Mouse (Mus musculus): ENCODE data around the gene Hnrnpa1. TPM values are rescaled to one million over a fixed set of nuclear protein-coding genes. Genes with fewer than 3 reads are reported as not detected.

Hnrnpa1 gene
- 572 and 590 TPM in 2 replicates for polyA plus RNA-seq (2014; fragmentation: Nextera tagmentation; extraction: Ambion mirVana)

DNA sequence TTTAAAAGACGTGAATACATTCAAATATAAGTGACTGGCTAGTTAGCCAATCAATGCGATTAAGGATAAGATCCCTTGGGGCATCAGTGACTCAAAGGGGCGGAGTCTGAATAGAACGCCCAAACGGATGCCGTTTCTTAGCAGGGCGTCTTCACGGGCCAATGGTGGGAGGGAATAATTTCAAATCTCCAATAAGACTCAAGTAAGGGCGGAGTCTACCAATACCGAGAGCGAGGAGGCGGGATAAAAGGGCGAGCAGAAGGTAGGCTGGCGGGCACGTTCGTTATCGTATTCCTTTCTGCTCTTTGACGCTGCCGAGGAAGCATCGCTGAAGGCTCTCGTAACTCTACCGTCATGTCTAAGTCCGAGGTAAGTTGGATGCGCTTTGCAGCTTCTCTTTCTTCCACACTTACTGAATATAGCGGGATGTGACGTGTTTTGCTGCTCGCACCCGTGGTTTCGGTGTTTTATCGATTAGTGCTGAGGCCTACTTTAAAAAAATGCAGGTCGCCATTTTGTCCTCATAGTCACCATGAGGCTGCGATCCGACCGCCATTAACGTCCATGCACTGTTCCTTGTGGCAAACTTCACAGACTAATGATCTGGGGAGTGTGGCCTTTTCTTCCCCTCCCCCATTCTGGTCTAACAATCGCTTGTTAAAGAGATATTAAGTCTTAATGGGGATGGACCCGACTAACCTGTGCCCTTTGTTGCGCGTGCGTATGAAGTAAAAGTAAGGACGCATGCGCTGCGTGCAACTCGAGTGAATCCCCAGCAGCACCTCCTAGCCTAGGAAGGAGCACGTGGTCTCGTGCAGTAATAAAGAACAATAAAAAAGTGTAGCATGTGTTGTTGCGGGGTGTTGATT is at the start of gene Hnrnpa1:
TSS of gene Hnrnpa1 (plus strand) at position 273 of the 869 bp plus-strand sequence.
- H3K27me3 ChIP-seq (ENCODE audit: control insufficient read depth, insufficient read depth, low read length), result no peaks in the 10 kb centered on the region
- WGBS (ENCODE audit: insufficient replicate concordance), result under 1% methylated on average over 47 of the region's 47 CpGs
- H3K9ac ChIP-seq (ENCODE audit: low read depth, low read length), result peak within 1 kb of the TSS; percentile 98
- H3K27ac ChIP-seq (ENCODE audit: low read depth, low read length), result peak within 1 kb of the TSS; percentile 89
- peaks cover 24% of the 10 kb centered on the region for H3K4me1 ChIP-seq (ENCODE audit: control insufficient read depth, insufficient read depth, low read length)
- peak; percentile 91 for ATAC-seq (replicated peaks; ENCODE audit: insufficient number of reproducible peaks, low FRiP score, low TSS enrichment)
- no peaks in the 10 kb centered on the region for H3K9me3 ChIP-seq (replicated peaks; ENCODE audit: control insufficient read depth, low read length)
- peak within 1 kb of the TSS; percentile 75 for H3K4me2 ChIP-seq
- H3K36me3 ChIP-seq (ENCODE audit: control insufficient read depth, insufficient read depth, low read length), result peaks cover 13% of the 10 kb centered on the region
- H3K4me3 ChIP-seq (ENCODE audit: low read depth, low read length), result peak within 1 kb of the TSS; percentile 88

DNA sequence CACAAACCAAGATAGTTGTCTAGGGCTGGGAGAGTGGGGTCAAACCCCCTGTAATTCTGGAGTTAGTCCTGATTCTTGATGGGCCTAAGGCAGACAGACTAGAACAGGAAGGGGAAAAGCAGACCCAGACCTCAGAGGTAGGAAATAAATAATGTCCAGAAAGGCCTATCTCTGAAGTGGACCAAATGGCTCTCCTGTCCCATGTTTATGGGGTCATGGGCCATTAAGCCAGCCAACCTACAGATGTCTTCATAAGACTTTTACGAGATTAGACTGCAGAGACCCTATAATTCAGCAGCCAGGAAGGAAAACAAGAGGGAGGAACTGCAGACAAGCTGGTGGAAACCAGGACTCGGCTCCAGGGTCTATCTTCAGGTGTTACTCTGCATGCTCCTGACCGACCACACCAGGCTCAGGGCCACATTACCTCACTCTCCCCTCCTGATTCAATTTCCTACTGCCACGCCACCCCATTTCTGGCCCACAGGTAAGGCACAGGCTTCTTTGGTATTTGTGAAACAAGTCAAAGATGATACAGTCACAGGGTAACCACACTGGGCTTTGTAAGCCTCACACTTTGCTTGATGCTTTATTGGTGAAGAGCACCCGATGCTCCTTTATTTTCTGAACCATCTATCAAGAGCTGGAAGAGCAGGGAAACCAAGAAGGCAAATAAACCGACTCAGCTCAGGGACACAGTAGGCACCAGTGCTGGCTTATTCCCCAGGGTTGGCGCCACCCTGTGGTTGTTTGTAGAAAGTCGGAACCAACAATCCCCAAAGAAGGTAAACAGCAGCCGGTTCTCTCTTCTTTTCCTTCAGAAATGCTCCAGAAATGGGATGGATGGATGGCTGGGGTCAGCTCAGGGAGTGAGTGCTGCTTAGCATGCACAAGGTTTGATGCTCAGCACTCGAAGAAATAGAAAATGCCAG is 49.4 kb upstream of the Hnrnpa1 start:
- H3K27me3 ChIP-seq (ENCODE audit: control insufficient read depth, insufficient read depth, low read length), result no peaks in the 10 kb centered on the region
- H3K36me3 ChIP-seq (ENCODE audit: control insufficient read depth, insufficient read depth, low read length), result peaks cover 8% of the 10 kb centered on the region; the same call in 1 of the 2 replicates
- ATAC-seq (replicated peaks; ENCODE audit: insufficient number of reproducible peaks, low FRiP score, low TSS enrichment), result no peak
- no peak overlapping the region for H3K4me3 ChIP-seq (ENCODE audit: low read depth, low read length)
- no peaks in the 10 kb centered on the region for H3K4me1 ChIP-seq (ENCODE audit: control insufficient read depth, insufficient read depth, low read length)
- H3K4me2 ChIP-seq, result no peak overlapping the region
- H3K27ac ChIP-seq (ENCODE audit: low read depth, low read length), result no peak overlapping the region
- H3K9me3 ChIP-seq (replicated peaks; ENCODE audit: control insufficient read depth, low read length), result no peaks in the 10 kb centered on the region
- 66% methylated on average over 10 of the region's 10 CpGs for WGBS (ENCODE audit: insufficient replicate concordance)
- no peak overlapping the region for H3K9ac ChIP-seq (ENCODE audit: low read depth, low read length)

GRCm38 (mm10) chr15:103193606-103194005 is 46.6 kb upstream of the Hnrnpa1 start:
- Histone ChIP-seq H3K4me2 (no peak overlapping the region), H3K27ac (ENCODE audit: low read depth, low read length) (no peak overlapping the region), H3K36me3 (ENCODE audit: control insufficient read depth, insufficient read depth, low read length) (peaks cover 24% of the 10 kb centered on the region), H3K9ac (ENCODE audit: low read depth, low read length) (no peak overlapping the region), H3K27me3 (ENCODE audit: control insufficient read depth, insufficient read depth, low read length) (no peaks in the 10 kb centered on the region), H3K4me3 (ENCODE audit: low read depth, low read length) (no peak overlapping the region), H3K9me3 (replicated peaks; ENCODE audit: control insufficient read depth, low read length) (no peaks in the 10 kb centered on the region), H3K4me1 (ENCODE audit: control insufficient read depth, insufficient read depth, low read length) (no peaks in the 10 kb centered on the region)
- ATAC-seq (replicated peaks; ENCODE audit: insufficient number of reproducible peaks, low FRiP score, low TSS enrichment), result no peak
- 83% methylated on average over 2 of the region's 2 CpGs for WGBS (ENCODE audit: insufficient replicate concordance)

GRCm38 (mm10) chr15:103196835-103197234 is 43.4 kb upstream of the Hnrnpa1 start:
- Histone ChIP-seq H3K4me3 (ENCODE audit: low read depth, low read length) (no peak overlapping the region), H3K27me3 (ENCODE audit: control insufficient read depth, insufficient read depth, low read length) (no peaks in the 10 kb centered on the region), H3K9ac (ENCODE audit: low read depth, low read length) (no peak overlapping the region), H3K9me3 (replicated peaks; ENCODE audit: control insufficient read depth, low read length) (no peaks in the 10 kb centered on the region), H3K36me3 (ENCODE audit: control insufficient read depth, insufficient read depth, low read length) (peaks cover 27% of the 10 kb centered on the region), H3K27ac (ENCODE audit: low read depth, low read length) (no peak overlapping the region), H3K4me1 (ENCODE audit: control insufficient read depth, insufficient read depth, low read length) (no peaks in the 10 kb centered on the region), H3K4me2 (no peak overlapping the region)
- 48% methylated on average over 1 of the region's 1 CpGs for WGBS (ENCODE audit: insufficient replicate concordance)
- no peak for ATAC-seq (replicated peaks; ENCODE audit: insufficient number of reproducible peaks, low FRiP score, low TSS enrichment)

DNA sequence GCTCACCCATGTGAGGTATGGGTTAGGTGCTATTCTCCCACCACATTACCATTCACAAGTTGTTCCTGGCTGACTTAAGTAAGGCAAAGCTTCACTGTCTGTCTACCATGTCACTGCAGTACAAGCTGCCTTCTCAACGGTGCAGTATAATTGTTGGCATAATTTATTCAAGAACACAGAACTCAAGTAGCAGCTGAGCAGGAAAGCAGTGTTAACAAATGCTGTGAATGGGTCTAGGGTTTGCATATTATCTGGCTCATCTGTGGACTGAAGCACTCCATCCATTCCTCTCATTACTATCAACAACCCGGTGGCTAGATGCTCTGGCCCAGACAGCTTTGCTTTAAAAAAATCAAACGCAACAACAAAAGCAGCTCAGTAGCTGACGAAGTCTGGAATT is 42.4 kb upstream of the Hnrnpa1 start:
- no peak overlapping the region for H3K4me2 ChIP-seq
- no peak overlapping the region for H3K4me3 ChIP-seq (ENCODE audit: low read depth, low read length)
- 85% methylated on average over 4 of the region's 4 CpGs for WGBS (ENCODE audit: insufficient replicate concordance)
- no peak overlapping the region for H3K27ac ChIP-seq (ENCODE audit: low read depth, low read length)
- peaks cover 27% of the 10 kb centered on the region for H3K36me3 ChIP-seq (ENCODE audit: control insufficient read depth, insufficient read depth, low read length)
- H3K9ac ChIP-seq (ENCODE audit: low read depth, low read length), result no peak overlapping the region
- H3K4me1 ChIP-seq (ENCODE audit: control insufficient read depth, insufficient read depth, low read length), result peaks cover 6% of the 10 kb centered on the region; the same call in 1 of the 2 replicates
- ATAC-seq (replicated peaks; ENCODE audit: insufficient number of reproducible peaks, low FRiP score, low TSS enrichment), result no peak
- H3K9me3 ChIP-seq (replicated peaks; ENCODE audit: control insufficient read depth, low read length), result no peaks in the 10 kb centered on the region
- H3K27me3 ChIP-seq (ENCODE audit: control insufficient read depth, insufficient read depth, low read length), result no peaks in the 10 kb centered on the region

DNA sequence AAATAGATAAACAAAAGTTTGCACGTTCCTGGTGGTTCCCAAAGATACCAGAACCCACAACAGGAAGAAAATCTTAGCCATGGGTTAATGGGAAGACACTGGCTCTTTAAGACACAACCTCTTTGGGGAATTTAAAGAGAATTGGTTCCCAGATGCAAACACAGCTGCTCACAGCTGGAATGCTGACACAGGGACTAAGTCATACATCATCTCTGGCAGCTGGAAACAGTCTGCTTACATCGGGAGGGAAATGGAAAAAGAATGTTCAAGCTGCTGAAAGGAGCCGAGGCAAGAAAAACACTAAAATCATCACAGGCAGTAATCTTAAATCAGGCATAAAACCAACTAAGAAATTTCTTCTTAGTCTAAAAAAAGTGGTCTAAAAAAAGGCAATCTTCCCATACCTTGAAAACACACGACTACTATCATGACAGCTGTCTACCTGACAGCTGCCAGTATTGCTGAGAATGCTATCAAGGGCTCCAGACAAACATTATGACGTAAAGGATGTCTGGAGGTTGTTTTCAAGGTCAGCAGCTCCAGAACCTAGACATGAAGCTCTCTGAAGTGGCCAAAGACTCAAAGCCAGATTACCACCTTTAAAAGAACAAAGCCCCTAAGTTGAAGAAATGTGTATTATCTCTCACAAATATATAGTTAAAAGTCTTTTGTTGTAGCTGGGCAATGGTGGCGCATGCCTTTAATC is 38.0 kb upstream of the Hnrnpa1 start:
- Histone ChIP-seq H3K4me3 (ENCODE audit: low read depth, low read length) (no peak overlapping the region), H3K4me2 (no peak overlapping the region), H3K36me3 (ENCODE audit: control insufficient read depth, insufficient read depth, low read length) (peaks cover 24% of the 10 kb centered on the region), H3K9ac (ENCODE audit: low read depth, low read length) (no peak overlapping the region), H3K9me3 (replicated peaks; ENCODE audit: control insufficient read depth, low read length) (no peaks in the 10 kb centered on the region), H3K27me3 (ENCODE audit: control insufficient read depth, insufficient read depth, low read length) (no peaks in the 10 kb centered on the region), H3K27ac (ENCODE audit: low read depth, low read length) (peak overlapping the region; percentile 65), H3K4me1 (ENCODE audit: control insufficient read depth, insufficient read depth, low read length) (peaks cover 6% of the 10 kb centered on the region; the same call in 1 of the 2 replicates)
- ATAC-seq (replicated peaks; ENCODE audit: insufficient number of reproducible peaks, low FRiP score, low TSS enrichment), result no peak; the same call in 1 of the 2 replicates
- WGBS (ENCODE audit: insufficient replicate concordance), result 37% methylated on average over 6 of the region's 6 CpGs

GRCm38 (mm10) chr15:103205156-103205555 is 35.1 kb upstream of the Hnrnpa1 start:
- H3K27ac ChIP-seq (ENCODE audit: low read depth, low read length), result no peak overlapping the region
- H3K36me3 ChIP-seq (ENCODE audit: control insufficient read depth, insufficient read depth, low read length), result peaks cover 17% of the 10 kb centered on the region
- 76% methylated on average over 2 of the region's 2 CpGs for WGBS (ENCODE audit: insufficient replicate concordance)
- H3K9me3 ChIP-seq (replicated peaks; ENCODE audit: control insufficient read depth, low read length), result no peaks in the 10 kb centered on the region
- H3K4me2 ChIP-seq, result no peak overlapping the region
- no peaks in the 10 kb centered on the region for H3K27me3 ChIP-seq (ENCODE audit: control insufficient read depth, insufficient read depth, low read length)
- no peak for ATAC-seq (replicated peaks; ENCODE audit: insufficient number of reproducible peaks, low FRiP score, low TSS enrichment)
- H3K9ac ChIP-seq (ENCODE audit: low read depth, low read length), result no peak overlapping the region
- H3K4me3 ChIP-seq (ENCODE audit: low read depth, low read length), result no peak overlapping the region
- peaks cover 6% of the 10 kb centered on the region; the same call in 1 of the 2 replicates for H3K4me1 ChIP-seq (ENCODE audit: control insufficient read depth, insufficient read depth, low read length)

GRCm38 (mm10) chr15:103214149-103214548 is 26.1 kb upstream of the Hnrnpa1 start:
- WGBS (ENCODE audit: insufficient replicate concordance), result 39% methylated on average over 2 of the region's 2 CpGs
- no peak overlapping the region for H3K9ac ChIP-seq (ENCODE audit: low read depth, low read length)
- peak overlapping the region; percentile 77 for H3K27ac ChIP-seq (ENCODE audit: low read depth, low read length)
- H3K4me2 ChIP-seq, result peak overlapping the region; percentile 54
- peaks cover 31% of the 10 kb centered on the region for H3K36me3 ChIP-seq (ENCODE audit: control insufficient read depth, insufficient read depth, low read length)
- H3K27me3 ChIP-seq (ENCODE audit: control insufficient read depth, insufficient read depth, low read length), result no peaks in the 10 kb centered on the region
- no peaks in the 10 kb centered on the region for H3K9me3 ChIP-seq (replicated peaks; ENCODE audit: control insufficient read depth, low read length)
- no peak for ATAC-seq (replicated peaks; ENCODE audit: insufficient number of reproducible peaks, low FRiP score, low TSS enrichment)
- peaks cover 24% of the 10 kb centered on the region for H3K4me1 ChIP-seq (ENCODE audit: control insufficient read depth, insufficient read depth, low read length)
- H3K4me3 ChIP-seq (ENCODE audit: low read depth, low read length), result peak overlapping the region; percentile 27

Data from heart, embryonic 11.5 days (tissue).